Mouse (Mus musculus): ENCODE measurements around the gene Speg. TPM values are rescaled to one million over a fixed set of nuclear protein-coding genes. Genes with fewer than 3 reads are reported as not detected.
A peak's percentile ranks its signal among the peaks of the same experiment; 100 is the strongest.

Speg gene
- total RNA-seq, 4 experiments from 2014 or later, result 283 to 320 (median 317) TPM

DNA sequence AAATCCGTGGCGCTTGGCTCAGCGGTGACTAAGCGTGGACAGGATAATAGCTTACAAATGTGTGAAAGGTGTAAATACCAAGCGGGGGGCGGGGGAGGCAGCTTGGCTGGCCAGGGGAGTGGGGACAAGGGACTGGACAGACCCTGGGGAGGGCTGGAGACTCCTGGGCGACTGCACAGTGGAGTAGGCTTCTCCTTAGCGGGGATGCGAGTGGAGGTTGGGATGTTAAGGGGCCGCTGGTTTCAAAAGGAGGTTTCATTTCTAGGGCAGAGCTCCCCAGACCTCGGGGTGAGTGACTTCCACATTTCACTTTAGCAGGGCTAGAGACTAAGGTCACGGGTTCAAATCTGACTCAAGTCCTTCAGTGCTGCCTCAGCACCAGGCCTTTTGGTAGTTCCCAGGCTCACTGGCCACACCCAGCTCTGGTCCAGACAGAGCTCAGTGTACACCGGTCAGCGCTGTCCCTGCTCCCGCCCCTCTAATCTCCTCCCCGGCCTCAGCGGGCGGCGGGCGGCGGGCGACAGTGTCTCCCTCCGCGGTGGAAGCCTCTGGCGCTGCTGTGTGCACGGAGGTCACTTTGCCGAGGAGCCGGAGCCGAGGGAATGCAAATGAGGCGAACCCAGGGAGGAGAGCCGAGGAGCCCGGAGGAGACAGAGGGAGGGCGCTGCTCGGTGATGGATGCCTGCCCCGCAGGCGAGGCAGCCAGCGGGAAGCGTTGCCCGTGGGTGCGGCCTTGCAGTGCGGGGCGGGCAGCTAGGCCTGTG lies 83.1 kb downstream of the Speg start:
- no peak for DNase-seq (ENCODE audit: low spot score in 2 of 2)

DNA sequence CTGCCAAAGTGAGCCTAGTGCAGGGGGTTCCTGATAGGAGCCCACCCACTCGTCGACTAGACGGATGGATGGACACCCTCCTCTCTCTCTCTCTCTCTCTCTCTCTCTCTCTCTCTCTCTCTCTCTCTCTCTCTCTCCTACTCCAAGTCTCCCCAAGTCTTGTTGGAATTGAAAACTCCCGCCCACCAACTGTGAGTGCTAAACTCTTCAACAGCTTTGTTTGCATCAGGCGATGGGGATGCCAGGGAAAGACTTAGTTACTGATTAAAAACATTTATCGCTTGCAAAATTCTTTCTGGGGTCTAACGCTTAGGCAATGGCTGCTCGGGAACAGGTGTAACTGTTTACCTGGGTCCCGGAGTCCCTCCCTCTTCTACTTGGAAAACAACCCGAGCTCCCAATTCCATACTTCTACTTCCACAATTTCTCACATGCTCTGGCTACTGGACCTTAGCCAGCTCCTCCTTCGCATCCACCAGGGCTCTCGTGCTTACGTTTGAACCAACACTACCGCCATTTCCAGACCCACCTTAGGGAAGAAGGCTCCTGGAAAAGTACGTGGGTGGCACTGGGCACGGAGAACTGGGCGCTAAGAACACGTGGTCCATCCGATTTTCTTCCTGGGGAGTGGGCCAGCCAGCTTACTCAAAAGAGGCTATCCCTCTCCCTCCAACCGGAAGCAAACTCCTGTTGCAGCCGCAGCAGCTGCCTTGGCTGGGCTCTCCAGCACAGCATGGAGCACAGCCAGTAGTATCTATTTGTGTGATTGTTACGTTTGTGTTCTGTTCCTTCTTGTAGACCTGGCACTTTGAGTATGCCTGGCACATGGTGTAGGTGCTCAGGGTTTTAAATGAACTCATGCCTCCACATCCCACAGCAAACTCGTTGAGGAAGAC lies 83.9 kb downstream of the Speg start:
- no peak for DNase-seq (ENCODE audit: low spot score in 2 of 2)

DNA sequence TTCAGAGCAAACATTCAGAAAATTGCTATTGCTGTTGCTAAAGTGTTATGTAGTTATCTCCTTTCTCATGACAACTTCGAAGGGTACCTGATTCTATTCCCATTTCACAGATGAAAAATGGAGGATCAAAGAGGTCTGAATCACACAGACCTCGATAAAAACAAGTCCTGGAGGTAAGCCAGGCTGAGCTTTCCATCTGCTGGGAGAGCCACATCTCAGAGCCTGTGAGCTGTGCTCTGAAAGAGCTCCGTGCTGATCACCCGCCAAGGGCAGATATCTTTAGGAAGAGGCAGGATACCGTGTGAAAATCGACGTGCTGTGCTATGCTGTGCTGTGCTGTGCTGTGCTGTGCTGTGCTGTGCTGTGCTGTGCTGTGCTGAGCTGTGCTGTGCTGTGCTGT lies 85.2 kb downstream of the Speg start:
- no peak for DNase-seq (ENCODE audit: low spot score in 2 of 2)

DNA sequence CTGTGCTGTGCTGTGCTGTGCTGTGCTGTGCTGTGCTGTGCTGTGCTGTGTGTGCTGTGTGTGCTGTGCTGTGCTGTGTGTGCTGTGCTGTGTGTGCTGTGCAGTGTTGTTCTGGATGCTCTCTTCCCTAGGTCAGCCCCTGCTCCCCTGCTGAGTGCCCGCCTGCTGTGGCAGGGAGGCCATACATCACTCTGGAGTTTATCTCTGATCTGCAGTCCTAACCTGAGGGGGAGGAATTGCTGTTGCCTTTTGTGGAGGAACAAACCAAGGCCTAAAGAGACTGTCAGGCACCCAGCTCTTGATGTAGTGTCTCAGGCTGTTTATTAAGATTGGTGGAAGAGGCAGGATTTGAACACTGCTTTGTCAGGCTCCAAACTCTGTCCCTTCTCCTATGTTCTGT lies 87.5 kb downstream of the Speg start:
- DNase-seq (ENCODE audit: low spot score in 2 of 2), result no peak

DNA sequence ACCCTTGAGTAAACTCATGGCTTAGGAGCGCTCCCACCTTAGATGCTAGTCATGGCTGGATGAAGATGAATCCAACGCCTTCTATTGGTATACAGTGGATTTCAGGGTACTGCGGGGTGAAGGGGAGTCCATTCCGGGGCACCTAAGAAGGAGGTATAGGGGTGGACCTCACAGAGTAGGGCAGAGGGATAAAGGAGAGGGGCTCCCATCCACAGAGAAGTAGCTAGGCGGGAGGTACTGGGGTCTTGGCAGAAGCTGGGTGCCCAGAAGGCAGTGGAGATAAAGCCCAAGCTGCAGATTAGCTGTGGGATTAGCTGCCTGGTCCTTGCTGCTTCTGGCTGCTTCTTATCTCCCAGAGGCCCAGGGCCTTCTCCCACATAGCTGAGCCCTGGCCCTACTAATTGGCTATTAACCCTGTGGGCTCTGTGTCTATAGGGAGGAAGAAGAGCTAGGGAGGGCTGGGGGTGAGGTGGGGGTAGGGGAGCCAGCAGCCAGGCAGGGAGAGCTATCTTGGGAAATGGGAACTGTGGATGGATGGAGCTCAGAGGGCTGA lies 88.6 kb downstream of the Speg start:
- no peak for DNase-seq (ENCODE audit: low spot score in 2 of 2)

DNA sequence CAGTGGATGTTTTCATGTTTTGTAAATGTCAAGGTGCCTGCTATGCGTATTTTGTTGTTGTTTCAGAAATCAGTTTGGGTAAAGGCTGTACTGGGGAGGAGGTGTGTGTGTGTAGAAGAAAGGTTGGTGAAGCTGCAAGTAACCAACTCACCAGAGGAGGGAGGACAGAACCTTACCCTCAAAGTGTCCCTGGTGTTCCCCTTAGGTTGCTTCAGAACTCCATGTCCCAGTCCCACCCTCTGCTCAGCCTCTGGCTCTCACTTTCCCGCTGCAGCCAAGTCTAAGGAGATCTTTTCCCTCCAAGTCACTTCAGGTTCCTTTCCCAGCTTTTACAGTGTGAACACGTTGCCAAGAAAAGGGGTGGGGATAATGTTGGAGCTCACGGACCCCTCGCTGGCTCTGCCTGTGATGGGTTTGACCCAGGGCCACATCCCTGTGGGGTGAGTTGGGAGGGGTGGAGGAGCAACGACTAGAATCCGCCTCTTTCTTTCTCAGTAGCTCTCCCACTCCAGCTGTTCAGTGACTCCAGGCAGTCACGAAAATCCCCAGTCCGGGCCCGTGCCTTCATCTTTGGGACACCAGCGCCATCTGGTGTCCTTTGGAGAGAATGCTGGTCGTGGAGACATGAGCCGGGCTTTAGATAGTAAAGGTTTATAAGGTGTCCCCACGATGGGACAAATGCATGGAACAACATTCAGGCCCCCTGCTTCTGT lies 92.3 kb downstream of the Speg start:
- DNase-seq (ENCODE audit: low spot score in 2 of 2), result peak; percentile 66 to 73

DNA sequence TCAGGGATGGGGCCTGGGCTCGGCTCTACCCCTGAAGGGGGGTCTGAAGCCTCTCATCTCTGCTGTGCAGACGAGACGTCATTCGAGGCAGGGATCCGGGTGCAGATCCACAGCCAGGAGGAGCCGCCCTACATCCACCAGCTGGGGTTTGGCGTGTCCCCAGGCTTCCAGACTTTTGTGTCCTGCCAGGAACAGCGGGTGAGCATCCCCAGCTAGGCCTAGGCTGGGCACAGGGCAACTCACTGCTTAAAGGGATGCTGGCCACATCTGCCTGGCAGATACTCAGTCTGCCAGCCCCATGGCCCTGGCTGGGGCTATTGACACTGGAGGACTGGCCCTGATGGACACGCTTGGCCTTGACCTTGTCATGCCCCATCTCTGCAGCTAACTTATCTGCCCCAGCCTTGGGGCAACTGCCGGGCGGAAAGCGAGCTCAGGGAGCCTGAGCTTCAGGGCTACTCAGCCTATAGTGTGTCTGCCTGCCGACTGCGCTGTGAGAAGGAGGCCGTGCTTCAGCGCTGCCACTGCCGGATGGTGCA lies 94.3 kb downstream of the Speg start:
- no peak for DNase-seq (ENCODE audit: low spot score in 2 of 2)

DNA sequence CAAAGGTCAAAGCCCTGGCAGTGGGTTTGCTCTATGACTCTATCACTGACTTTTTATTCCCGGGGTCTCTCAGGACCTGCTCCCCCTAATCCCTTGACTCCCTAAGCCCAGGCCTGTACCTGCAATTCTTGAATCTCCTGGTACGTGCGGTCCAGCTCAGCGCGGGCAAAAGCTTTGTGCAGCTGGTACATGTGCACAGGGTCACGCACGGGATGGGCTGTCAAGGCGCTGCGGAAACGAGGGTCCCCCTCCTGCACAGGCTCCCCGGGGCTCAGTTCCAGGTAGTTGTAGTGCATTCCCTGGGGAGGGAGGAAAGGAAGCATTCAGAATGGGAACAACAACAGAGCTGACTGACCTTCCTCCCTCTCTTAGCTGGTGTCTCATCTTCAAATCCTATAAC lies 101.3 kb downstream of the Speg start:
- no peak for DNase-seq (ENCODE audit: low spot score in 2 of 2)

DNA sequence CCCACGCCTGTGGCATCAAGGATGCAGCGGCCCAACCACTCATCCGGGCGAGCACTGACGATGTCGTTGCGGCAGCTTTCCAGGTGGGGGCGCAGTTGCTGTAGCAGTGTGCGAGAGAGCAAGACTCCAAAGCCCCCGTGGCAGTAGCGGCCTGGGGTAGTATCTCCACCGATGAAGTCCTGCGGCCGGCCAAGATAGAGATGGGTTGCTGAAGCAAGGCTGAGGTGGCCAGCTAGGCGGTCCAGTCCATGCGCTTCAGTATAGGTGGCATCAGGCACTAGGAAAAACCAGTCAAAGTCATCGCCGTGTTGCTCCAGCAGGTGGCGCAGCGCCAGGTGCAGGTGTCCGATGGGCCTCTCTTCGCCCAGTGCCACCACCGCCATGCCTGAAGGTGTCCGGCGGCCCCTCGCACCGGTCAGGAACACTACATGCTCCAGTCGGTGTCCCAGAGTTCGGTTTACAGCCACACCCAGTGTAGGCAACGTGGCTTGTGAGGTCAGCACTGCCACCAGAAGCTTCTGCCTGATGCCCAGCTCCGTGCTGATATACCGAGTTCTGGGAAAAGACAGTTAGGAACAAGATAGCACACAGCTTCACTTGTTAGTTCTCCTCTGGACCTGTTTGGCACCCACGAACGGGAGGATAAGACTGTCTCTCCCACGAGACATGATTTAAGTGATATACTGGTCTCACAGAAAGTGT lies 102.3 kb downstream of the Speg start:
- peak; percentile 56 to 69 for DNase-seq (ENCODE audit: low spot score in 2 of 2)

DNA sequence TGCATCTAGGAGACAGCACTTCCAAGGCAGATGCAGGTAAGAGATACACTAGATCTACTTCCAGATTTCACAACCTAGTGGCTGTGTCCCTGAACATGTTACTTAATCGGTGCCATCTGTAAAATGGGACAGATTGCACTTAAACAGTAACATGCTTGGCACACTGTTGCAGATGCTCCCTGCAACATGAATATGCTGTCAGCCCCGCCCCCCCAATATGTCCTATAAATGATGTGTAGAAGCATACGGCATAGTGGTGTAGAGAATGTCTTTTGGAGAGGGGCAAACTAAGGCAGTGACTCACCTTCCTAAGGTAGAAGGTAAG lies 102.8 kb downstream of the Speg start:
- DNase-seq (ENCODE audit: low spot score in 2 of 2), result no peak

DNA sequence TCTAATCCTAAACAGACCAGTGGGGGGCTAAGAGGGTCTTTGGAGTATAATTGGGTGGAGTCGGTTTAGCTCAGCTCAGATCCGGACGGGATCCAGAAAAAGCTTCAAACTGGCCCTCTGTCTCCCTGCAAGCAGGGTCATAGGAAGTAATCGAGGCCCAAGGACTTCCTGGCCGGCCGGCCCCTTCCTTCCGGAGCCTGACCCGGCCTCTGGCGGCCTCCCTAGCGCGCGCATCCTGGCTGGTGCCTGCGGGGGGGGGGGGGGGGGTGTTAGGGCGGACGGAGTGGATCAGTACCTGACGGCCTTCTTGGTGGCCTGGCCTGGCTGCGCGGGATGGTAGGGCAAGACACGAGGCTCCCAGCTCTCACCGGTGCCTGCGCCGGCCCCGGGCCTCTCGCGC lies 103.4 kb downstream of the Speg start:
- no peak for DNase-seq (ENCODE audit: low spot score in 2 of 2)

DNA sequence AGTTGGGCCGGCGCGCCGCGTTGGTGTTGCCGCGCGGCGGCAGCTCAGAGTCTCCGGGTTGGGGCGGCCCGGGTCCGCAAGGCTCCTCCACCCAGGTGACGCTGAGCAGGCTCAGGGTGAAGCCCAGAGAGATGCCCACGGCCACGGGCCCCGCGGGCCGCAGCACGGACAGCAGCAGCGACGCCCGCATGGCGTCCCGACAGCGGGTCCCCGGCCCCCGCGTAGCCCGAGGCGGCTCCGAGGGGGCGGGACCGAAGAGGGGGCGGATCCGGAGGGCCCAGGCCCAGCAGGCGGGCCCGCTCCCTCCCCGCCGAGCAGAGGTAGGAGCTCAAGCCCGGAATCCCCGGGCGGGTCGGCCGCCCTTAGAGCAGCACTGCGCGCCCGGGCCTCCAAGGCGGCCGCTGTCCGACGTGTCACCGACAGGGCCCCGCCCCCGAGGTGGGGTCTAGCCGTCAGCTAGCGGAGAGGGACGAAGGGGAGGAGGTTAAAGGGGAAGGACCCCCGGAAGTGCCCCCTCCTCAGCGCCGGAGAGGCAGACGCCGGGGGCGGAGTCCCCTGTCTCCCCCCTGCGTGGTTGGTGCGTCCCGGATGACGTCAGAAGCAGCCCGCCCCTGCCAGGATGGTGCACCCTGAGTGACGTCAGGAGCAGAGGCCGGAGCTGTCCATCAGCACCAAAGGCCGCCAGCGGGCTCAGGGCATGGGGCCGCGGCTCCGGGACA lies 104.0 kb downstream of the Speg start, which contains the start of the genes Chpf and Tmem198:
Gene Chpf, minus strand, starts transcription at position 392 of the 719 bp plus-strand sequence.
Gene Tmem198, plus strand, starts transcription at position 617 of the 719 bp plus-strand sequence.
- peak; percentile 87 to 90 for DNase-seq (ENCODE audit: low spot score in 2 of 2)

DNA sequence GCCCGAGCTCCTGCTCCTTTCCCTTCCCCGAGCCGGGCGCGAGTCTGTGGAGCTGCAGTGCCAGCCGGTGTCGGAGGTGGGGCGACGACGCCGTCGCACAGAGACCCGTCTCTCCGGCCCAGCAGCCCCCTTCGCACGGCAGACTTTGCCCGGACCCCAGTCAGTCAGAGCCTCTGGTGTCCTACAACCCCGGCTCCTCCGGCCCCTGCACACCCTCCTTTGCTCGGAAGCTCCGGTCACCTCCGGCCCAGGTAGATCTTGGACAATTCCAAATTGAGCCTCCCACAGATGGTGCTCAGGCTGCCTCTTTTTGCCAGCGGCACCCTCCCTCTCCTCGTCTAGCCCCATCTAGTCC lies 104.5 kb downstream of the Speg start:
- no peak for DNase-seq (ENCODE audit: low spot score in 2 of 2)

DNA sequence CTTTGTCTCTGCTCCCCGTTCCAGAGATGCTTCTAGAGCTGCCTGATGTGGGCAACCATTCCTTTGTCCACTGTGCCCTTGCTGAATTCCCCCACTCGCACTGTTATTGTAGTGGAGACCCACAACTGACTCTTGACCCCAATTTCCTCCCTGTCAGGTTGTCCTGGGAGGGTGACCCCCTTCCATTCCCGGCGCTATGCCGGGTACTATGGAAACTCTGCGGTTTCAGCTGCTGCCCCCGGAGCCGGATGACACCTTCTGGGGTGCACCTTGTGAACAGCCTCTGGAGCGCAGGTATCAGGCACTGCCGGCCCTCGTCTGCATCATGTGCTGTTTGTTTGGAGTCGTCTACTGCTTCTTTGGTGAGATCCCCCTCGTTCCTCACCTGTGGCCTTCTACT lies 104.9 kb downstream of the Speg start:
- DNase-seq (ENCODE audit: low spot score in 2 of 2), result no peak

DNA sequence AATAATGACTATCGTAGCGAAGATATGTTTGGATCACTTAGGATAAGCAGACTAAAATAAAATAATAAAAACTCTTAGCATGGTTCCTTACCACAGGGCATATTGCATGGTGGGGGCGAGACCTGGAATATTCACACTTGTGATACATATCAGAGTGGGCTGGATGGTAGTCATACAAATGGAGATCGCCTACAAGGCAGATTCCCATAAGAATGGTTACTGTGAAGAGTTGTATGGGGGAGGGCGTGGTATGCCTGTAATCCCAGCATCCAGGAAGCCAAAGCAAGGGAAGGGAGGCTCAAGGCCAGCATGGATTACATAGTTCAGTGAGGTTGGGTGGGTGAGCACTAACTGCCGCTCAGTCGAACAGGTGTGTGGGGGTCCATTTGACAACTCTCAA lies 105.6 kb downstream of the Speg start:
- no peak for DNase-seq (ENCODE audit: low spot score in 2 of 2)

Other genes starting within 250 kb of the Speg start
- under 1 TPM in 2 of 4 experiments, not detected in 2; 0.22 to 0.27 TPM for gene Slc23a3, start 241.4 kb upstream of the Speg start, total RNA-seq (2022)
- 10 to 100 TPM; 15.6 to 18.5 (median 15.9) TPM for gene Cnppd1, start 232.6 kb upstream of the Speg start, total RNA-seq (2022)
- 10 to 100 TPM in 1 of 4 experiments, 1 to 10 TPM in 3; 7.6 to 10.3 (median 9.2) TPM for gene Retreg2, start 232.5 kb upstream of the Speg start, total RNA-seq (2022)
- 10 to 100 TPM; 14.1 to 20.1 (median 15.3) TPM for gene Zfand2b, start 206.7 kb upstream of the Speg start, total RNA-seq (2022)
- gene Abcb6, start 194.9 kb upstream of the Speg start, total RNA-seq (2022), result 10 to 100 TPM; 18.4 to 20.8 (median 19.1) TPM
- 1 to 10 TPM; 3.4 to 5.9 (median 4.2) TPM for gene Ankzf1, start 183.1 kb upstream of the Speg start, total RNA-seq (2022)
- gene Atg9a, start 183.1 kb upstream of the Speg start, total RNA-seq (2022), result 100 to 1,000 TPM in 3 of 4 experiments, 10 to 100 TPM in 1; 98.1 to 122 (median 111) TPM
- gene Glb1l, start 164.5 kb upstream of the Speg start, total RNA-seq (2022), result 1 to 10 TPM in 2 of 4 experiments, under 1 TPM in 2; 0.73 to 2.3 (median 1.3) TPM
- gene Stk16, start 164.5 kb upstream of the Speg start, total RNA-seq (2022), result 10 to 100 TPM; 15.2 to 20.5 (median 19.6) TPM
- gene Tuba4a, start 155.4 kb upstream of the Speg start, total RNA-seq (2022), result 1,000 to 10,000 TPM; 1,243 to 1,380 (median 1,348) TPM
- not detected for gene A630095N17Rik, start 143.2 kb upstream of the Speg start, total RNA-seq (2022)
- gene Dnajb2, start 138.9 kb upstream of the Speg start, total RNA-seq (2022), result 10 to 100 TPM; 84.3 to 97.1 (median 85.1) TPM
- gene Ptprn, start 110.8 kb upstream of the Speg start, total RNA-seq (2022), result under 1 TPM in 3 of 4 experiments, not detected in 1; 0.07 to 0.31 (median 0.08) TPM
- gene Resp18, start 96.9 kb upstream of the Speg start, total RNA-seq (2022), result not detected
- 10 to 100 TPM; 38.7 to 46.5 (median 44.1) TPM for gene Dnpep, start 57.3 kb upstream of the Speg start, total RNA-seq (2022)
- gene Des, start 15.0 kb upstream of the Speg start, total RNA-seq (2022), result 1,000 to 10,000 TPM; 2,187 to 2,605 (median 2,481) TPM
- gene Gmppa, start 60.6 kb downstream of the Speg start, total RNA-seq (2022), result 10 to 100 TPM; 41.1 to 50.3 (median 42.8) TPM
- not detected for gene Asic4, start 75.1 kb downstream of the Speg start, total RNA-seq (2022)
- gene Chpf, start 104.0 kb downstream of the Speg start, total RNA-seq (2022), result 1 to 10 TPM; 2.0 to 3.5 (median 2.5) TPM
- gene Tmem198, start 104.2 kb downstream of the Speg start, total RNA-seq (2022), result not detected
- 10 to 100 TPM; 22.2 to 38.4 (median 28.3) TPM for gene Obsl1, start 131.2 kb downstream of the Speg start, total RNA-seq (2022)
- 1 to 10 TPM in 3 of 4 experiments, under 1 TPM in 1; 0.59 to 2.0 (median 1.5) TPM for gene Inha, start 131.8 kb downstream of the Speg start, total RNA-seq (2022)
- 1 to 10 TPM; 7.1 to 9.9 (median 8.8) TPM for gene Stk11ip, start 146.2 kb downstream of the Speg start, total RNA-seq (2022)
- 1 to 10 TPM; 4.8 to 9.8 (median 7.4) TPM for gene Slc4a3, start 171.0 kb downstream of the Speg start, total RNA-seq (2022)

Data from gastrocnemius, adult 8-10 months (tissue).